Mouse (Mus musculus): ENCODE data around the gene Acbd3. TPM values are rescaled to one million over a fixed set of nuclear protein-coding genes. Genes with fewer than 3 reads are reported as not detected.
A peak's percentile ranks its signal among the peaks of the same experiment; 100 is the strongest.

Gene Acbd3
- polyA plus RNA-seq (2012; rRNA removed): 35.4 and 36.5 TPM in 2 replicates

DNA sequence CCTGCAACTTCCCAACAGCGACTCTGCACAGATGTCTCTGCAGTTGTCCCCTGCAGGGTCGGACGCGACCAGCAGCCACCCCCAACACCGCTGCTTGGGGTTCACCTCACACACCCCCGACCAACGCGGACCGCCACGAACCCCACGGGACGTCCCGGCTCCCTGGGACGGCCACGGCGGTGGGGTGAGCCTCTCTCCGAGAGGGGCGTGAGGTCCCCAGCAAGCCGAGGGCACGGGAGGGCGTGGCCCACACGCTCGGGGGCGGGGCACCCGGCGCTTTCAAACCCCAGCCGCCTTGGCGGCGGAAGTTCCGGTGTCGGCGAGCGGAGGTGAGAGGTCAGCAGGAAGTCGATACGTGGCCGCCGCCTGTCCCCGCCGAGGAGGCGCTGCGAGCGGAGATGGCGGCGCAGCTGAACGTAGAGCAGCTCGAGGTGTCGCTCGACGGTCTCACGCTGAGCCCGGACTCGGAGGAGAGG, at the start of gene Acbd3:
TSS of gene Acbd3 (plus strand) at position 340 of the 476 bp plus-strand sequence.
- peak; percentile 85 for DNase-seq (ENCODE audit: low spot score)

DNA sequence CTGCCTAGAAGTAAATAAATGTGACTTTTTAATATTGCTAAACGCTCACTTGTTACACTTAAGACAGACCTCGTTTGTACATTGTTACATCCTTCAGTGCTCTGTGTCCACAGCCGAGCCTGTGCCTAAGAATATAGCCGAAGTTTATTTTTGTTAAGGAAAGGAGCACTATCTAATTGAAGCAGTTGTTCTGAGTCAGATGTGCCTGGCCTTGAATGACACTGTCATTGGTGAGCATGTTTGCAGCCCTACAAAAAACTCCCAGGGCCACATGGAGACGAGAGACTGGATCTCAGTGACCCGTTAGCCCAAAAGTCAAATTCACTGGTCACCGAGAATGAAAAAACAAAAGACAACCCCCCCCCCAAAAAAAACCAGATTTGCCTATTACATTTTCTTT, 34.6 kb upstream of the Acbd3 start:
- no peak for DNase-seq (ENCODE audit: low spot score)

DNA sequence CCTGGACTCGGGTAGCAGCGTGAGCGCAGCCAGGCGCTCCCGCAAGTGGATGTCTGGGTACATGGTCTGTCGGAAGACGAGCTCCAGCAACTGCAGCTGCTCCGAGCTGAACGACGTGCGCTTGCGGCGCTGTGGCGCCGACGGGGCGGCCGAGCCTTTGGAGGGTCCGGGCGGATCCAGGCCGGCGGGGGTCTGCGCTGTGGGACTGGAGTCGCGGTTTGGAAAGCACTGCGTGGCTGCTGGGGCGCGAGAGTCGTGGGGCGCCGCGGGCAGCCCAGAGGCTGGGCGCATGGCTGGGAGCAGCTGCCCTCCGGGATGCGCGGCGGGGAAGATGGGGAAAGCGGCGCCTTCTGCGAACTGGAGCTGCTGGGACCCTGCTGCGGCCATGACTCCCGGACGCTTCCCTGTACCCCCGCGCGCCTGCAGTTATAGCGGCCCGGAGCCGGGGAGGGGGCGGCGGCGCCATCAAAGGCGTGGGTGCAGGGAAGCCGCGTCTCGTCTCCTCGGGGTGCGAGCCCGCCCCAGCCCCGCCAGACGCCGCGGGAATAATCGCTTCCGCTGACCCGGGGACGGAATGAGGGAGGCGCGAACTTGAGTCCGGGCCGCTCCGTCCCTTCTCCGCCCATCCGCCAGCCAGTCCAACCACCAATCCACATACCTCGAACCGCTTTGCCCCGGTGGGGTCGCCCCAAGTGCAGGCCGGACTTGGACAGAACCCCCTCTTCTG, 29.1 kb upstream of the Acbd3 start, which contains the start of gene Mixl1:
TSS of gene Mixl1 (minus strand) at position 409 of the 727 bp plus-strand sequence.
- no peak for DNase-seq (ENCODE audit: low spot score)

DNA sequence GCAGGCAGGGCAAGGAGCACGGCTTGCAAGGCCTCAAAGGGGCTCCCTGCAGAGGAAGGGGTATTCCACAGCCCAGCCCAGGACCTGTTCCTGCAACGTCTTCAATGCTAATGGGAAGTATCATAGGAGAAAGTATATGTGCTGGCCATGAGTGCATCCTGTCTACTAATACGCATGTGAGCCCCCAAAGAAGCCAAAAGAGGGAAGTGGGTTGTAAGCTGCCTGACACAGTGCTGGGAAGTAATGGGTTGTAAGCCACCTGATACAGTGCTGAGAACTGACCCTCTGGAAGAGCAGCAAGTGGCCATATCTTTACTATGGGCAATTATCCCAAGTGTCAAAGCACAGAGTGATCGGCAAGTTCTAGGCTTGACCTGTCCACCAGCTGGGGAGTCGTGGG, 27.8 kb upstream of the Acbd3 start:
- no peak for DNase-seq (ENCODE audit: low spot score)

DNA sequence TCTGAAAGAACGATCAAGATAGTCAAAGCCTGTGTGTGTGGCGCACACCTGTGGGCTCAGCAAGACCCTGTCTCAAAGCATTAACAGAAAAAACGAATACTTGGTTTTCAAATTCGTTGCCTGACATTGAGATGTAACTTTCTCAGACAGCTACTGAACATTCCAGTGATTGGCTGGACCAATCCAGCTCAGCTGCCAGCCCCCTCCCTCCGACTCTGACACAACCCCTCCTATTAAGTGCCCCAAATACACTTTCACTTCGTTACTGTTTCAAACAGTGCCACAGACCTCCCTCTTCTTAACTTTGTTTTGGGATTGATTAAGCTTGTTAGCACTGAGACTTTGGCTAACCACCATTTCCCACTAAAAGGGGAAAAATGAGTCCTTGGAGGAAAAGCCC, 22.4 kb upstream of the Acbd3 start:
- DNase-seq (ENCODE audit: low spot score): no peak

DNA sequence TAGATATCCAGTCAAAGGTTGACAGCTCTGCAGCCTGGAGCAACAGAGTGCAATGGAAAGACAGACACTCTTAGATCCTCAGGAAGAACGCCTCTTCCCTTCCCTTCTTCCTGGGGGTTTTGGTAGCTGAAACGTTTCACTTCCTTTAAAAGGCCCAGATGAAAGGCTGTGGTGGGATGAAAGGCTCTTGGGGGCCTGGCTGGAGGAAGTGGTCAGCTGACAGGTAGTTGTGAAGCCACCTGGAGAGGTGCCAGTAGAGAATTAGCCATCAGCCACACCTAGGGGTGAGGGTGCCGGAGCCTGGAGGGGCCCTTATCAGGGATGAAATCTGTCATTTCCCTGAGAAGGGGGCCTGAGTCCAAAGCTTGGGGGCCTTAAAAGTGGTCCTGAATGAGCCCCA, 18.5 kb upstream of the Acbd3 start:
- DNase-seq (ENCODE audit: low spot score): no peak

DNA sequence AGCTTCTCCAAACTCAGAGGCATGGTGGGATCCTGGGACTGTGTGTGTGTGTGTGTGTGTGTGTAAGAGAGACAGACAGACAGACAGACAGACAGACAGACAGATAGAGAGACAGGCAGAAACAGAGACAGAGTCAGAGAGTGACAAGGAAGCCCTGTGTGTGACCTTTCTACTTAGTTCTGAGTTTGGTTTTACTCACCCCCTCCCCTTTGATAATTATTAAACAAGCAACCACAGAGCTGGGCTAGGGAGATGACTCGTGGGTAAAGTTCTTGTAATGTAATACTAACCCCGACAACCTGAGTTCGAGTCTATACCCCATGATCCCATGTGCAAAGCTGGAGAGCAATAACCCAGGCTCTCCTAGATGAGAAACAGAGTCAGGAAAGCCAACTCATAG, 18.0 kb upstream of the Acbd3 start:
- DNase-seq (ENCODE audit: low spot score): no peak

DNA sequence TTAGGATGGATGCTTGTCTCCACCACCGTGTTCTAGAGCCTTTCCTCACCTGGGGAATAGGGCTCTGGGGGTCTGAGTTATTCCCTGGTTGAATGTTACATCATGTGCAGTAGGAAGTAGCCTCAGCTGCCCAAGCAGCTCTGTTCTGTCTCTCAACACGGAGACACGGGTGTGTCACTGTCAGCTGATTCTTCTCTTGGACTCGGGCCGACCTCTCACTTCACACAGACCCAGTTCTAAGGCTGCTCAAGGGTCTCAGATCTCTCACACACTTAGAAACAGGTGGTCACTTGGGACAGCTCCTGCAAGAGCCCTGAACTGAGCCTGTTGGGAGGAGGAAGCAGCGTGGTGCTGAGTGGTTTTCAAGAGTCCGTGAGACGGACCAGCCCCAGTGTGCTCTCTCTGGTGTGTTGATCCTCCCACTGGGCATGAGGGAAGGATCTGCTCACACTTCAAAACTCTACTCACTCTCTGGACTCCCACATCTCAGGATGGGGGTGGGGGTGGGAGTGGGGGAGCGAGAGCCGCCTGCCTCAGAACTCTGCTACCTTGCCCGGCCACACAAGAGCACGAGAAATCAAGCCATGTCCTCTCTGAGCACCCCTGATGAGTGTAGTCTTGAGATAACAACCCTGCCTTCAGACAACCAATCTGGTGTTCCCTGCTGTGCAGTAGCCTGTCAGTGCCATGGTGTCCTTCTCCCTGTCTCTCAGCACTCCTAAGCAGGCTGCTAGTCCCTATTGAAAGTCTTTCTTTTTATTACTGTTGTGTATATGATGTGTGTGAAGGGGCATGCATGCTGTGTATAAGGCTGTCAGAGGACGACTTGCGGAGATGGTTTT, 16.7 kb upstream of the Acbd3 start:
- DNase-seq (ENCODE audit: low spot score): no peak

DNA sequence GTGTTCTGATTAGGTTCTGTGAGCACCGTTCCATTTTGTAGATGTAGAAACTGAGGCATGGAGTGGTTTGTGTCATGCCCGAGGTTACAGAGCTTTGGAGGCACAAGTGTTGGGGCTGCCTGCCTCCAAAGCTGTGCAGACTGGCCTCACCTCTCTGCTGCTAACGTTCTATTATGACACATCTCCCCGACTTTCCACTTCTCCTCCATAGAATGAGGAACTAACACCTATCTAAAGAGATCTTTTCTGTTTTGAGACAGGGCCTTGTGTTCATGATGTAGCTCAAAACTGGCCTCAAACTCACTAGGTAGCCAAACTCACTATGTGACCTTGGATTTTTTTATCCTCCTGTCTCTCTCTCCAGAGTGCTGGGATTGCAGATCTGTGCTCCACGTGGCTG, 7.1 kb upstream of the Acbd3 start:
- no peak for DNase-seq (ENCODE audit: low spot score)

DNA sequence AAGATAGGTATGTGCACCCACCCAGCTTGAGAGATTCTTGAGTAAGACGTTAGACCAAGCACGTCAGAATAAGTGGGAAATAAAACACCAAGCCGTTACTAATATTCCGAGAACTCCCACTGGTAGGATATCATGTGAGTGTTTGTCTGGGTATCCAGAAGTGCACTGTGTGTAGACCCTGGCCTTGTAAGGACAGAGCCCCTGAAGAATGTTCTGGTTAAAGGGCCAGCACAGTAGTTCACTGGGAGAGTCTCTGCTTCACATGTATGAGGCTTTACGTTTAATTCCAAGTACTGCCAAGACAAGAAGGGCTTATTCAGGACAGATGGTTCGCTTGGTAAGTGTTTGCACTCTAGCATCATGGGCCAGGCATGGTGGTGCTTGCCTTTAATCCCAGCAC, 6.4 kb upstream of the Acbd3 start:
- DNase-seq (ENCODE audit: low spot score): no peak

DNA sequence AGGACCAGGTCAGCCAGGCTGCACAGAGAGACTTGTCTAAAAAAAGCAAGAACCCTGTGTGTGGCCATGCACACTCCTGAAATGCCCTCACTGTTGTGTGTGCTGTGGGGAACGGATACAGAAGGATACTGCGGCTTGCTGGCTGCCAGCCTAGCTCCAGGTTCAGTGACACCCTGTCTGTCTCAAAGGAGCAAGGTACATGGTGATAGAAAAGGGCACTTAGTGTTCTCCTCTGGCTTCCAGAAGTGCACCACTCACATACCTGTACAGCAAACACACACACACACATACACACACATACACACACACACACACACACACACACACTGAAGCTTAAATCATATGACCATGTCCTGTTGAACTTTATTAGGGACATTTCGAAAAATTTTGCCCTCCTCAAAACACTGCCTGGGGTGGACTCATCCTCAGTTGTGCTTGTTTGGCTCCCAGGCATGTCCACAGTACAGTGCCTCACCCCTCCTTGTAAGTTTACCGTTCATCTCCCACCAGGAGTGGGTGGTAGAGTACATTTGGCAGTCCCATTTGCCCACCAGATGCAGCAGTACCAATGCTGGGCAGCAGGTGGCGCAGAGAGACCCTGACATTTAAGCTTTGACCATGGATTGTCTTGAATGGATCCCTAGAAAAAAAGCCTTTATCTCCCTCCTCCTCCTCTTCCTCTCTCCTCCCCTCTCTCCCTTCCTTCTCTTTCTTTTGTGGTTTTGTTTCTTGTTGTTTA, 5.7 kb upstream of the Acbd3 start:
- peak; percentile 62 for DNase-seq (ENCODE audit: low spot score)

DNA sequence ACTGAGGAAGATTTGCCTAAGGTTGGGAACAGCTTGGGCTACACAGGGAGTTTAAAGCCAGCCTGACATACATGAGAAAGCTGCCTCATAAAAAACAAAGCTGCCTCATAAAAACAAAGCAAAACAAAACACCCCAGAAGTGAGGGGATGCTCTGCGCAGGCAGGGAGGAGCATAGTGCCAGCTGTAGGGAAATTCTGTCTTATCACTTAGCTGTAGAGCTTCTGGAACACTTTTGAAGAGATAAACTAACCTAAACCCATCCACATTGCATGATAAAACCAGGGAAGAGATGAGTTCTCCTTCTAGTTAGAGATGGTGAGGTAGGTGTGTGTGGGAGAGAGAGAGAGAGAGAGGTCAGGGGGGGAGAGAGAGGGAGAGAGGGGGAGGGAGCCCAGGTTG, 3.2 kb upstream of the Acbd3 start:
- no peak for DNase-seq (ENCODE audit: low spot score)

DNA sequence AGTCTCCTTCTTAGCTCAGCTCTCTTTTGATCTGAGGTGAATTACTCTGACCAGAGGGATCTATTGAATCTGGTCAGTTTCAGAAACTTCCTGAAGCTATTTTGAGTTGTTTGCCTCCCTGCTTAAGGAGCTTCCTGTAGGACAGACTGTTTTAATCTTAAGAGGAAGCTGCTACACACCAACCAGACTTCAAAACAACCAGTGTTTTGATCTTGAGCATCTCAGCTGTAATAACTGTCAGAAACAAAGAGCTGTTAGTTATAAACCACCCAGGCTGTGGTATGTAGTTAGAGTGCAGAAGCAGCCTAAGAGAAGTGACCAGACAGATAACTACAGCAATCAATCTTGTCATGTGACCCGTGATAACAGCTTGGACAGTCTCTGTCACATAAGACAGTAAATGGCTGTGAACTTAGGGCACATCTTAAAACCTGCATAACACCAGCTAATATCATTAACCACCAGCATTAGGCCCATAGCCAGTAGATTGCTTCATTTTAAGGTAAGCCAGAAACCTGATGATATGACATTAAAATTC, 2.1 kb upstream of the Acbd3 start:
- DNase-seq (ENCODE audit: low spot score): no peak

DNA sequence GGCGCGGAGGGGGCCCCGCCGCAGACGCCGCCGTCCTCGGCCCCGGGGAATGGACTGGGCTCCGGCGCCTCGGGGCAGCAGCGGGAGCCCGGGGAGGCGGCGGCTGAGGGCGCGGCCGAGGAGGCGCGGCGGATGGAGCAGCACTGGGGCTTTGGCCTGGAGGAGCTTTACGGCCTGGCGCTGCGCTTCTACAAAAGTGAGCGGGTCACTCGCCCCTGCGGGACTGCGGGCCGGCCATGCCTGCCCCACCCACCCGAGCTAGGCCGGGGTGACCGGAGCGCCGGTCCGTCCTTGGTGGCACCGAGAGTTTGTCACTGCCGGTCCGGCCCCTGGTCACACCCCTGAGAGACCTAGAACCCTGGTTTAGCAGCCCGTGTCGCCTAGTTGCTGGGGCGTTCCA, 340 bp downstream of the Acbd3 start:
- no peak for DNase-seq (ENCODE audit: low spot score)

DNA sequence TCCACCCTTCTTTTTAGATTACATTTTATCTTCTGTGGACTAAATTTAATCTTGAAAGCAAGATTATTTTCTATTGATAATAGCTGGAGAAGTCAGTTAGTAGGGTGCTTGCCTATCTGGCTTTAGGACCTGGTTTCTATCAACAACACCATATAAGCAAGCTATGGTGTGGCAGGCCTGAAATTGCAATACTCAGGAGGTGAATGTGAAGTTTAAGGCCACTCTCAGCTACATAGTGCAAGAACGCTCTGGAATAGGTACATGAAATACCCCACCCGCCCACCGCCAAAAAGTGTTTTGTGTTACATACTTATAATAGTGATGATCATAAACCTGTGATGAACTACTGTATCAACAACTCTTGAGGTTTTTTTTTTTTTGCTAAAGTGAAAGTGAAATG, 3.4 kb downstream of the Acbd3 start:
- no peak for DNase-seq (ENCODE audit: low spot score)

DNA sequence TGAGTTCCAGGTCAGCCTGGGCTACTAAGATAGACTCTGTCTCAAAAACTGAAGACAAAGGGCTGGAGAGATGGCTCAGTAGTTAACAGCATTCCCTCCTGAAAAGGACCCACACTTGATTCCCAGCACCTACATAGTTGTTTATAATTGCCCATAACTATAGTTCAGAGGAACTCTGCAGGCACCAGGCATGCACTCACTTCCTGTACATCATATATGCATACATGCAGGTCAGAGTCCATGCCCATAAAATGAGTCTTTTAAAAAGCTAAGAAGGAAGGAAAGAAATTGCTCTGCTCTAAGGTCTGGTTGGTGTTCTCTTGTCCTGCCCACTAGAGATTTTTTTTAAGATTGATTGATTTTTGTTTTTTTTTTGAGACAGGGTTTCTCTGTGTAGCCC, 22.0 kb downstream of the Acbd3 start:
- no peak for DNase-seq (ENCODE audit: low spot score)

DNA sequence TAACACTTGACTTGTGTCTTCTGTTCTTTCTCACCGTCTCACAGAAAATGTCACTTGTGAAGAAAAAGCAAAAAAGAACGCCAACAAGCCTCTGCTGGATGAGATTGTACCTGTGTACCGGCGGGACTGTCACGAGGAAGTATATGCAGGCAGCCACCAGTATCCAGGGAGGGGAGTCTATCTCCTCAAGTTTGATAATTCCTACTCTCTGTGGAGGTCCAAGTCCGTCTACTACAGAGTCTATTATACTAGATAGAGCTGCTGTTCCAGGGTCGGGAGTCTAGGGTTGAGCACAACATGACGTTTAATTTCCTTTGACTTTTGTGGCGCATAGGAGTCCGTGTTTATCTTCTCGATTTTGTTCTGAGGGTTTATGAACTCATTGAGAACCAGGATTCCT, 26.3 kb downstream of the Acbd3 start:
- no peak for DNase-seq (ENCODE audit: low spot score)

DNA sequence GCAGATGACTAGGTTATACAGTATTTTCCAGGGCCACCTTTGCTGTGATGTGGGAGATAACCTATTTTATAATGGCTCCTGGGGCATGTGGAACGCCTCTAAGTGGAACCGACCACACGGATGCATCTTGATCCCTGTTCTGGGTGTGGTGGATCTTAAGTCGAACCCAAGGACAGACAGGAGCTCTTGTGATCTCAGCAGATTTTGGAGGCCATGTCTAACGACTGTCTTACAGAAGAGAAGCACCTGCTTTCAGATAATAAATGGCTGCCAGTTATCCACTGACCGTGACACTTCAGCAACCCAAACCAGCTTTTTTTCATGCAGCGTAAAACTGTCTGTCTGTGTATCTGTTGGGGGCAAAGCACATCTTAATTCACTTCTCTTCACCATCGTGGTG, 28.5 kb downstream of the Acbd3 start:
- no peak for DNase-seq (ENCODE audit: low spot score)

DNA sequence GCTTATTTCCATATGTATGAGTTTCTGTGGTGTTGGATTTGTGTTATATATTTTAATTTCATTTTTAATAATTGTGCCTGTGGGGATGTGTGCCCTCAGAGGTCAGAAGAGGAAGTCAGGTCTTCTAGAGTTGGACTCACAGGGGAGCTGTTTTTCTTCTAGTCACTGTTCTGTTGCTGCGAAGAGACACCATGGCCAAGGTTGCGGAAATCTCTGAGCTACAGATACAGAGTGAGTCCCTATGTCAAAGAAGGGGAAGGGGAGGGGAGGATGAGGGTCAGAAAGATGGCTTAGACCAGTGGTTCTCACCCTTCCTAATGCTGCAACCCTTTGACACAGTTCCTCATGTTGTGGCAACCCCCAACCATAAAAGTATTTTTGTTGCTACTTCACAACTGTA, 30.9 kb downstream of the Acbd3 start:
- no peak for DNase-seq (ENCODE audit: low spot score)

DNA sequence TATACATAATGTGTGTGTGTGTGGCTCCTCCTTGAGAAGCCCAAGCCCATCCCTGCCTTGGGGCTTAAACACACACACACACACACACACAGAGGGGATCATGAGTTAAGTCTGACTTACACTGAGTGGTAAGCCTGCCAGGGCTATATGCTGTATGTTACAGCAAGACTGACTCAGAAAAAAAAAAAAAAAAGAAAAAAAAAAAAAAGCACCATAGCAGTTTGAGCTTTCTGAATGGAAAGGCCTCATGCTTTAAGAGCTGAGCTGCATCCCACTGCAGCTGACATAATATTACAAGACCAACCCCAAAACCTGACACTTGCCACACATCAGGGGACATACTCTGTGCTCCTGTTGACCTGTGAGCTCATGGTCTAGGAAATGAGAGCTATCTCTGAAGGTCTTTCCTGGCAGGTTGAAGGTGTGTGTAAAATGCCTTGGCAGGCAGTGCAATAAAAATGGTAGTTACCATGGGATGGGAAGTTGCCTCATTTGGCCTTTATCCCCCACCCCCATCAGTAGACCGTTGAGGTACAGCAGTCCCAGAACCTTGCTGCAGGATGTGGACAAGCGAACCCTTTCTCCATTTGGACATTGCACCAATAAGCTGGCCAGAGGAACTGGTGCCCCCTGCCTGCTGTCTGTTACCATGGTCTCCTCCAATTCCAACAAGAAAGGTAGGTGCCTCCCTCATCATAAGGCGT, 31.6 kb downstream of the Acbd3 start:
- no peak for DNase-seq (ENCODE audit: low spot score)

DNA sequence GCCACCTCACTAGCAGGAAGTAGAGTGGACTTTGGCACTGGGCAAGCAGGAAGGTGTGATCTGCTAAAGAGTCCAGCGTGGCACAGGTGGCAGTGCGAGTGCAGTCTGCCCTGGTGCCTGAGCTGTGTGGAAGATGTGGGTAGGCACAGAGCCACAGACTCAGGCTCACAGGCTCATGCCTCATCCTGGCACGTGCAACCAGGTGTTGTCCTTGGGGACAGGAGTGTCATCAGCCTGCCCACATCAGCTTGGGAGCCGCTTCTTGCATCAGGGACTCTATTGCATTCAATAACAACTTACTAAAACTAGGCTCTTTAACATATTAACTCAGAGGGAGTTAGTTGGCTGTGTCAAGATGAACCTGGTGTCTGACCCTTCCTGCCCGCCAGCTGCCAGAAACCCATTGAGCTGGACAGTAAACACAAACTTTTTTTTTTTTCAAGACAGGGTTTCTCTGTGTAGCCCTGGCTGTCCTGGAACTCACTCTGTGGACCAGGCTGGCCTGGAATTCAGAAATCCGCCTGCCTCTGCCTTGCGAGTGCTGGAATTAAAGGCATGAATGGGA, 32.2 kb downstream of the Acbd3 start:
- DNase-seq (ENCODE audit: low spot score): no peak
